Mouse (Mus musculus) midbrain, embryonic 16.5 days (tissue): Measurements from ENCODE around the gene Myt1l. TPM values are rescaled to one million over a fixed set of nuclear protein-coding genes. Genes with fewer than 3 reads are reported as not detected.

Experiments used
- ATAC-seq: fragments of 200-750 bp; cut with Nextera tagmentation; 2 replicates; pipeline ENCODE4 v1.8.0; 2017; ENCODE audit warnings: moderate TSS enrichment
- H3K27ac ChIP-seq: fragments of 300-500 bp; sonication (generic); 2 replicates; pipeline ENCODE4 v1.5.1; 2014; ENCODE audit warnings: mild to moderate bottlenecking, low read length, mixed read lengths
- H3K27me3 ChIP-seq: fragments of 300-500 bp; sonication (generic); 2 replicates; pipeline ENCODE4 v1.6.1; 2014; ENCODE audit warnings: low read depth, low read length, mixed read lengths; ENCODE audit not compliant: control insufficient read depth, insufficient read depth
- H3K36me3 ChIP-seq: fragments of 300-500 bp; sonication (generic); 2 replicates; pipeline ENCODE4 v1.6.1; 2014; ENCODE audit warnings: mild to moderate bottlenecking, low read length, moderate library complexity, mixed read lengths; ENCODE audit not compliant: control insufficient read depth, insufficient read depth
- H3K4me1 ChIP-seq: fragments of 300-500 bp; sonication (generic); 2 replicates; pipeline ENCODE4 v1.6.1; 2014; ENCODE audit warnings: mild to moderate bottlenecking, low read length, mixed read lengths; ENCODE audit not compliant: control insufficient read depth, insufficient read depth
- H3K4me2 ChIP-seq: fragments of 300-500 bp; sonication (generic); 2 replicates; pipeline ENCODE4 v1.6.1; 2014; ENCODE audit warnings: mild to moderate bottlenecking, low read length, mixed read lengths
- H3K4me3 ChIP-seq: fragments of 300-500 bp; sonication (generic); 2 replicates; pipeline ENCODE4 v1.5.1; 2014; ENCODE audit warnings: low read depth, mild to moderate bottlenecking, low read length, moderate library complexity, mixed read lengths
- H3K9ac ChIP-seq: fragments of 300-500 bp; sonication (generic); 2 replicates; pipeline ENCODE4 v1.6.1; 2014; ENCODE audit warnings: low read depth, low read length, mixed read lengths
- H3K9me3 ChIP-seq: fragments of 300-500 bp; sonication (generic); replicated peaks from 2 replicates; pipeline ENCODE4 v1.6.1; 2014; ENCODE audit warnings: mild to moderate bottlenecking, low read length, mixed read lengths; ENCODE audit not compliant: control insufficient read depth, poor library complexity, severe bottlenecking
- whole genome bisulfite sequencing: fragments of 180-500 bp; shearing (Covaris S2); extraction: QIAGEN DNeasy Blood & Tissue Kit; methylation state at CpG from one replicate; pipeline ENCODE4 v1.1.7; 2014; 5-methylcytosine and 5-hydroxymethylcytosine counted together
- polyA plus RNA-seq: library from polyadenylated mRNA; unstranded; fragments of >200 nt; fragmentation: Nextera tagmentation; extraction: Ambion mirVana; gene quantifications from 2 replicates; pipeline ENCODE4 v1.2.1, GENCODE M21; 2015

The Myt1l gene
- polyA plus RNA-seq, 1 experiment from 2014 or later, result 304 TPM

DNA sequence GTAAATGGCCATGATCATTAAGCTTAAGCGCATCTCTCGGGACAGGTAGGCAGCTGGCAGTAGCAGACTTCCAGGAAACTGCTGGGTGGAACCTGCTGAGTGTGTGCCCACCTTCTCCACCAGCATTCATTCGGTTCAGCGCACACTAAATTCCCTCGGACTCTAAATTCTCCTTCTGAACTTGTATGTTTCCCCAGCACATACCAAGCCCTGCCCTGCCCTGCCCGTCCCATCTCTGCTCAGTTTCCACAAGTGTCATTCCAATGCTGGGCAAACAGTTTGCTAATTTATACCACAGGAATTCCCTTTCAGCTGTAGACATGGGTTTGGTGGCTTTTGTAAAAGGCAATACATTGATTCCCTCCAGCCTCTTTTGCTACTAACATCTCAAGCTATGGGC lies 436.8 kb downstream of the Myt1l start:
- no peak for ATAC-seq
- H3K9me3 ChIP-seq, result no peaks in the 10 kb centered on the region
- no peak overlapping the region for H3K4me3 ChIP-seq
- no peak overlapping the region for H3K9ac ChIP-seq
- H3K4me1 ChIP-seq, result no peaks in the 10 kb centered on the region; the same call in 1 of the 2 replicates
- 88% methylated on average over 6 of the region's 6 CpGs for WGBS
- no peak overlapping the region for H3K27ac ChIP-seq
- H3K4me2 ChIP-seq, result no peak overlapping the region
- no peaks in the 10 kb centered on the region for H3K27me3 ChIP-seq
- no peaks in the 10 kb centered on the region for H3K36me3 ChIP-seq

DNA sequence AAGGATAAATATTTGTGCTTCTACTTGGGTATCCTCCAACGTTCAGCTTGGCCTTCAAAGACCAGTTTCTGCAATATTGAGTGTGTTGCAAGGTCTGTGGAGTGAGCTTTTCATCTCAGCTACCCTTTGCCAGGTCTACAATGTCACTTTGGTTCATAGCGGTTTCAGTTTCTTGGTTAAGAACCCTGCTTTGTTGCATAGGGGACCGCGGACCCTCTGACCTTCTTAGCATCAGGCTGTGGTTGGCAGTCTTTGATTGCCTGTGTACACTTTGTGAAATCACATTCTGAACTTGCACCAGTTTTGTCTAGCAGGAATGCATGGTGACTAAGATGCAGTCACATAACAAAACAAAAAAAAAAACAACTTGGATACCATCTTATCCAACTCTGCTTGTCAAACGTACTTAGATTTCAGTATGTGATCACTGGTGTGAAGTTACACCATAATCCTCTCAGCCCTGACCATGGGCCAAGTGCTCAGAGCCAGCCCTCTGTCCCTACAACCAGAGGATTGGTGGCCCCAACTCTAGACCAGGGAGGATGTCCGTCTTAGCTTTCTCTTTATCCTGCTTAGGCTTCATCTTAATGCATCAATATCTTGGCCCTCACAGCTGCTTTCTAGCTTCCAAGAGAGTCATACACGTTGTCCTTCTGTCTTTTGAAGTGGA lies 443.7 kb downstream of the Myt1l start:
- Histone ChIP-seq H3K4me2 (no peak overlapping the region), H3K4me3 (no peak overlapping the region), H3K4me1 (no peaks in the 10 kb centered on the region), H3K36me3 (peaks cover 5% of the 10 kb centered on the region), H3K27ac (no peak overlapping the region), H3K9me3 (no peaks in the 10 kb centered on the region), H3K9ac (no peak overlapping the region), H3K27me3 (no peaks in the 10 kb centered on the region)
- no peak for ATAC-seq
- WGBS, result 88% methylated on average over 7 of the region's 7 CpGs

DNA sequence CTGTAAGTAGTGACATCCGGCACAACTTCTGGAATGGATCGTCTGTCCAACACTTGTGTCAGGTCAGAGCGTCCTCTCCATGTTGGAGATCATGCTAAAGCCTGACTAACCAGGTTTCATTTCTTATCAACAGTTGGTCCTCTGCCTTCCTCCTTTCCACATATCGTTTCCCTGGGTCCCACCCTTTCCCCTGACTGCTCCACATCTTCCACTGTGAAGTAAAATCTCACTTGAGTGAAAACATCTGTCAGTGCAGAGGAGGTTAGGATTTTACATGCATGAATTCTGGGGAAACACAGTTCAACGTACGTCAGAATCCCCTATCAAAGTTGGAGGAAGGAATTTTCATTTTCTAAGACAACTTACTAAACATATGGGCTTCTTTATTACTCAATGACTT lies 444.3 kb downstream of the Myt1l start:
- no peak for ATAC-seq
- H3K27ac ChIP-seq, result no peak overlapping the region
- 94% methylated on average over 6 of the region's 6 CpGs for WGBS
- no peaks in the 10 kb centered on the region for H3K4me1 ChIP-seq
- no peak overlapping the region for H3K9ac ChIP-seq
- H3K4me3 ChIP-seq, result no peak overlapping the region
- H3K9me3 ChIP-seq, result no peaks in the 10 kb centered on the region
- H3K36me3 ChIP-seq, result peaks cover 5% of the 10 kb centered on the region
- H3K27me3 ChIP-seq, result no peaks in the 10 kb centered on the region
- H3K4me2 ChIP-seq, result no peak overlapping the region
